Mouse (Mus musculus) forelimb bud, embryonic 11.5 days (tissue): ENCODE data around the gene Msl1.

Experiments
- DNase-seq: peaks from one replicate; pipeline ENCODE4 v3.0.0-alpha.2; 2012; ENCODE audit warnings: low read depth, low spot score

Msl1 gene

GRCm38 (mm10) chr11:98839402-98839801, 44.1 kb downstream of the Msl1 start:
- DNase-seq = no peak

GRCm38 (mm10) chr11:98839897-98840296, 44.6 kb downstream of the Msl1 start:
- no peak for DNase-seq

GRCm38 (mm10) chr11:98846016-98846415, 50.7 kb downstream of the Msl1 start:
- DNase-seq = no peak

- DNase-seq = no peak
Measured at GRCm38 (mm10) chr11:98846865-98847604, 51.7 kb downstream of the Msl1 start.

- no peak for DNase-seq
Measured at GRCm38 (mm10) chr11:98849196-98849894, 54.0 kb downstream of the Msl1 start.

- DNase-seq = no peak
Measured at GRCm38 (mm10) chr11:98850100-98851093, 55.1 kb downstream of the Msl1 start.

GRCm38 (mm10) chr11:98854116-98854515, 58.8 kb downstream of the Msl1 start:
- no peak for DNase-seq

- DNase-seq = no peak
Measured at GRCm38 (mm10) chr11:98854659-98855058, 59.3 kb downstream of the Msl1 start.
